Mouse (Mus musculus) MEL (cell line): ENCODE results near the gene Lhfp.

Source experiments
- CTCF ChIP-seq, 3 experiments: IDR thresholded peaks in 2 of 3; conservative IDR thresholded peaks in 1 of 3; 2 replicates each; pipeline ENCODE4 v1.5.1; 2011 to 2012; ENCODE audit warnings: low read length in 3 of 3, low read depth in 2 of 3, mild to moderate bottlenecking in 2 of 3, improper control_type of control experiment in 1 of 3, inconsistent platforms in 1 of 3, mixed read lengths in 1 of 3, moderate library complexity in 1 of 3; ENCODE audit not compliant: control insufficient read depth in 1 of 3, insufficient read depth in 1 of 3, poor library complexity in 1 of 3, severe bottlenecking in 1 of 3
- GATA1 ChIP-seq: IDR thresholded peaks from 2 replicates; pipeline ENCODE4 v1.6.1; 2011; ENCODE audit warnings: low read depth, low read length, improper control_type of control experiment
- TBP ChIP-seq: IDR thresholded peaks from 2 replicates; pipeline ENCODE4 v1.8.0; 2011; ENCODE audit warnings: low read depth, low read length, improper control_type of control experiment
- USF2 ChIP-seq, 2 experiments: IDR thresholded peaks; 2 replicates each; pipeline ENCODE4 v1.6.1; 2011 to 2012; ENCODE audit warnings: improper control_type of control experiment in 2 of 2, low read length in 2 of 2, borderline replicate concordance in 1 of 2, inconsistent platforms in 1 of 2, low read depth in 1 of 2, mild to moderate bottlenecking in 1 of 2; ENCODE audit not compliant: insufficient read depth in 1 of 2

- TF ChIP-seq GATA1 (no peak), TBP (no peak), USF2 (IDR thresholded peaks at IDR 0.05; ENCODE audit: borderline replicate concordance in 1 of 2, insufficient read depth in 1 of 2, low read depth in 1 of 2, low read length in 2 of 2) (no peak), CTCF (IDR thresholded peaks at IDR 0.05 in 2 of 3, conservative IDR thresholded peaks at IDR 0.05 in 1 of 3; ENCODE audit: control insufficient read depth in 1 of 3, insufficient read depth in 1 of 3, low read depth in 2 of 3, low read length in 3 of 3, poor library complexity in 1 of 3, severe bottlenecking in 1 of 3) (no peak)
Measured at GRCm38 (mm10) chr3:53138785-53139184, 97.5 kb downstream of the Lhfp start.
